Mouse (Mus musculus) hindbrain, postnatal 0 days (tissue): ENCODE results near the gene Zcchc3. TPM values are rescaled to one million over a fixed set of nuclear protein-coding genes. Genes with fewer than 3 reads are reported as not detected.
"Not testable (repeated sequence)": the region's sequence is repeated elsewhere in the genome, so short reads cannot be mapped to it uniquely, and the experiment has no call there.

Source experiments
- ATAC-seq: fragments of 200-750 bp; cut with Nextera tagmentation; 2 replicates; pipeline ENCODE4 v1.8.0; 2017; ENCODE audit warnings: mild to moderate bottlenecking, moderate TSS enrichment, moderate library complexity
- DNase-seq: peaks from one replicate; pipeline ENCODE4 v3.0.0-alpha.2; 2015; ENCODE audit warnings: low spot score
- H3K27ac ChIP-seq: fragments of 300-500 bp; sonication (generic); 2 replicates; pipeline ENCODE4 v1.5.1; 2014; ENCODE audit warnings: mild to moderate bottlenecking
- H3K27me3 ChIP-seq: fragments of 300-500 bp; sonication (generic); 2 replicates; pipeline ENCODE4 v1.6.1; 2014; ENCODE audit warnings: low read length, mixed read lengths; ENCODE audit not compliant: insufficient read depth
- H3K36me3 ChIP-seq: fragments of 300-500 bp; sonication (generic); 2 replicates; pipeline ENCODE4 v1.6.1; 2014; ENCODE audit warnings: low read length, mixed read lengths; ENCODE audit not compliant: insufficient read depth
- H3K4me1 ChIP-seq: fragments of 300-500 bp; sonication (generic); 2 replicates; pipeline ENCODE4 v1.6.1; 2014; ENCODE audit warnings: antibody characterized with exemption, low read length, mixed read lengths; ENCODE audit not compliant: insufficient read depth
- H3K4me2 ChIP-seq: fragments of 300-500 bp; sonication (generic); 2 replicates; pipeline ENCODE4 v1.6.1; 2014; ENCODE audit warnings: low read depth, mild to moderate bottlenecking, low read length, moderate library complexity, mixed read lengths
- H3K4me3 ChIP-seq: fragments of 300-500 bp; sonication (generic); 2 replicates; pipeline ENCODE4 v1.5.1; 2014; ENCODE audit warnings: low read length
- H3K9ac ChIP-seq: fragments of 300-500 bp; sonication (generic); replicated peaks from 2 replicates; pipeline ENCODE4 v1.6.1; 2014; ENCODE audit warnings: mild to moderate bottlenecking, low read length, moderate library complexity, mixed read lengths
- H3K9me3 ChIP-seq: fragments of 300-500 bp; sonication (generic); 2 replicates; pipeline ENCODE4 v1.6.1; 2016; ENCODE audit warnings: low read length, mixed read lengths
- CTCF ChIP-seq: IDR thresholded peaks from 2 replicates; pipeline ENCODE4 v1.5.1; 2016; ENCODE audit warnings: antibody characterized with exemption, control low read depth, low read depth
- WGBS: fragments of 180-500 bp; shearing (Covaris S2); extraction: QIAGEN DNeasy Blood & Tissue Kit; methylation state at CpG from one replicate; pipeline ENCODE4 v1.1.7; 2014; 5-methylcytosine and 5-hydroxymethylcytosine counted together
- polyA plus RNA-seq: library from polyadenylated mRNA; unstranded; fragments of >200 nt; fragmentation: Nextera tagmentation; extraction: Ambion mirVana; gene quantifications from 2 replicates; pipeline ENCODE4 v1.2.1, GENCODE M21; 2015
- total RNA-seq: library from RNA; depleted of rRNA; stranded (reverse); fragments of >200 nt; gene quantifications from 2 replicates; pipeline ENCODE4 v1.2.3, GENCODE M21; 2014

Zcchc3 gene
- total and polyA plus RNA-seq, 2 experiments from 2014 or later: 15.8 to 17.4 TPM

- WGBS: 59% methylated on average over 4 of the region's 4 CpGs
- no peak overlapping the region for H3K9ac ChIP-seq
- H3K36me3 ChIP-seq: no peaks in the 10 kb centered on the region
- no peaks in the 10 kb centered on the region for H3K27me3 ChIP-seq
- no peak overlapping the region for H3K27ac ChIP-seq
- ATAC-seq (no peak), DNase-seq (no peak)
- H3K4me1 ChIP-seq: peaks cover 4% of the 10 kb centered on the region
- no peak overlapping the region for H3K4me3 ChIP-seq
- TF ChIP-seq CTCF: no peak
- no peak overlapping the region for H3K4me2 ChIP-seq
- no peaks in the 10 kb centered on the region for H3K9me3 ChIP-seq
Observed at GRCm38 (mm10) chr2:152442322-152442721, 27.5 kb upstream of the Zcchc3 start.

GRCm38 (mm10) chr2:152439833-152440232, 25.0 kb upstream of the Zcchc3 start:
- 88% methylated on average over 2 of the region's 2 CpGs for WGBS

GRCm38 (mm10) chr2:152438963-152439362, 24.1 kb upstream of the Zcchc3 start:
- Histone ChIP-seq H3K4me1 (peaks cover 4% of the 10 kb centered on the region), H3K36me3 (no peaks in the 10 kb centered on the region), H3K27ac (no peak overlapping the region), H3K9me3 (no peaks in the 10 kb centered on the region), H3K4me2 (no peak overlapping the region), H3K9ac (no peak overlapping the region), H3K4me3 (no peak overlapping the region), H3K27me3 (no peaks in the 10 kb centered on the region)
- ATAC-seq (no peak), DNase-seq (no peak)
- peak; percentile 44 for TF ChIP-seq CTCF
- 71% methylated on average over 1 of the region's 1 CpGs for WGBS

More at GRCm38 (mm10) chr2:152439833-152440232, 25.0 kb upstream of the Zcchc3 start:
- Histone ChIP-seq H3K9ac (no peak overlapping the region), H3K4me1 (peaks cover 4% of the 10 kb centered on the region), H3K9me3 (no peaks in the 10 kb centered on the region), H3K36me3 (no peaks in the 10 kb centered on the region), H3K27ac (no peak overlapping the region), H3K27me3 (no peaks in the 10 kb centered on the region), H3K4me3 (no peak overlapping the region), H3K4me2 (no peak overlapping the region)
- no peak for ATAC-seq
- no peak for TF ChIP-seq CTCF
- no peak for DNase-seq

- Histone ChIP-seq H3K4me1 (no peaks in the 10 kb centered on the region), H3K27me3 (no peaks in the 10 kb centered on the region), H3K4me3 (peak overlapping the region; percentile 20; the same call in 1 of the 2 replicates), H3K9ac (no peak overlapping the region), H3K9me3 (no peaks in the 10 kb centered on the region), H3K36me3 (no peaks in the 10 kb centered on the region), H3K4me2 (peak overlapping the region; percentile 53), H3K27ac (peak overlapping the region; percentile 9; the same call in 1 of the 2 replicates)
- DNase-seq (peak; percentile 91), ATAC-seq (peak; percentile 89)
- 4% methylated on average over 23 of the region's 23 CpGs for WGBS
- TF ChIP-seq CTCF: peak; percentile 95
Observed at GRCm38 (mm10) chr2:152436983-152437860, 22.4 kb upstream of the Zcchc3 start.

- no peaks in the 10 kb centered on the region for H3K4me1 ChIP-seq
- H3K27ac ChIP-seq: peak overlapping the region; percentile 9; the same call in 1 of the 2 replicates
- no peak overlapping the region for H3K4me2 ChIP-seq
- no peak overlapping the region for H3K9ac ChIP-seq
- no peak for TF ChIP-seq CTCF
- ATAC-seq (peak; percentile 36; the same call in 1 of the 2 replicates), DNase-seq (peak; percentile 36)
- no peak overlapping the region for H3K4me3 ChIP-seq
- no peaks in the 10 kb centered on the region for H3K9me3 ChIP-seq
- 77% methylated on average over 7 of the region's 7 CpGs for WGBS
- H3K36me3 ChIP-seq: no peaks in the 10 kb centered on the region
- H3K27me3 ChIP-seq: no peaks in the 10 kb centered on the region
Observed at GRCm38 (mm10) chr2:152436405-152436901, 21.6 kb upstream of the Zcchc3 start.

- not testable (repeated sequence) for ATAC-seq, H3K27me3 ChIP-seq, H3K9me3 ChIP-seq, H3K4me1 ChIP-seq, H3K9ac ChIP-seq, H3K4me2 ChIP-seq, DNase-seq, H3K27ac ChIP-seq, H3K4me3 ChIP-seq, H3K36me3 ChIP-seq
- WGBS: 76% methylated on average over 2 of the region's 2 CpGs
Observed at GRCm38 (mm10) chr2:152428481-152428880, 13.7 kb upstream of the Zcchc3 start.
